Mouse (Mus musculus) limb, embryonic 10.5 days (tissue): Measurements from ENCODE around the gene Col24a1. TPM values are rescaled to one million over a fixed set of nuclear protein-coding genes. Genes with fewer than 3 reads are reported as not detected.

Experiments
- DNase-seq: peaks from one replicate; pipeline ENCODE4 v3.0.0-alpha.2; 2017; ENCODE audit warnings: low spot score
- H3K27ac ChIP-seq: fragments of 300-500 bp; sonication (generic); 2 replicates; pipeline ENCODE4 v1.5.1; 2016; ENCODE audit warnings: mild to moderate bottlenecking
- H3K27me3 ChIP-seq: fragments of 300-500 bp; sonication (generic); 2 replicates; pipeline ENCODE4 v1.6.1; 2016; ENCODE audit warnings: low read depth, mild to moderate bottlenecking; ENCODE audit not compliant: poor library complexity, severe bottlenecking
- H3K36me3 ChIP-seq: fragments of 300-500 bp; sonication (generic); 2 replicates; pipeline ENCODE4 v1.6.1; 2016; ENCODE audit warnings: mild to moderate bottlenecking, moderate library complexity
- H3K4me1 ChIP-seq: fragments of 300-500 bp; sonication (generic); 2 replicates; pipeline ENCODE4 v1.6.1; 2016
- H3K4me3 ChIP-seq: fragments of 300-500 bp; sonication (generic); 2 replicates; pipeline ENCODE4 v1.5.1; 2016; ENCODE audit warnings: mild to moderate bottlenecking, moderate library complexity
- H3K9me3 ChIP-seq: fragments of 300-500 bp; sonication (generic); replicated peaks from 2 replicates; pipeline ENCODE4 v1.6.1; 2016; ENCODE audit warnings: mild to moderate bottlenecking
- WGBS: fragments of 180-500 bp; shearing (Covaris S2); methylation state at CpG from one replicate; pipeline ENCODE4 v1.1.7; 2016; 5-methylcytosine and 5-hydroxymethylcytosine counted together
- polyA plus RNA-seq: library from polyadenylated mRNA; unstranded; fragments of >200 nt; fragmentation: Nextera tagmentation; extraction: Ambion mirVana; gene quantifications from 2 replicates; pipeline ENCODE4 v1.2.1, GENCODE M21; 2016

Gene Col24a1
- polyA plus RNA-seq, 1 experiment from 2014 or later: 1.0 TPM

GRCm38 (mm10) chr3:145376298-145376697, 84.0 kb downstream of the Col24a1 start:
- Histone ChIP-seq H3K27me3 (no peaks in the 10 kb centered on the region), H3K9me3 (no peaks in the 10 kb centered on the region), H3K27ac (no peak overlapping the region), H3K36me3 (no peaks in the 10 kb centered on the region), H3K4me1 (no peaks in the 10 kb centered on the region), H3K4me3 (no peak overlapping the region)
- no peak for DNase-seq
- WGBS: 91% methylated on average over 3 of the region's 3 CpGs

GRCm38 (mm10) chr3:145383095-145383494, 90.8 kb downstream of the Col24a1 start:
- H3K36me3 ChIP-seq: no peaks in the 10 kb centered on the region
- no peak for DNase-seq
- H3K4me1 ChIP-seq: peaks cover 12% of the 10 kb centered on the region
- H3K27me3 ChIP-seq: no peaks in the 10 kb centered on the region
- 88% methylated on average over 13 of the region's 13 CpGs for WGBS
- H3K9me3 ChIP-seq: 0 out of 2 replicates have a peak, but pooled peaks cover 2% of the 10 kb centered on the region
- H3K4me3 ChIP-seq: no peak overlapping the region
- H3K27ac ChIP-seq: peak overlapping the region; percentile 46; the same call in 1 of the 2 replicates

GRCm38 (mm10) chr3:145386434-145386833, 94.2 kb downstream of the Col24a1 start:
- 0 out of 2 replicates have a peak, but pooled peaks cover 2% of the 10 kb centered on the region for H3K9me3 ChIP-seq
- no peak for DNase-seq
- no peak overlapping the region for H3K4me3 ChIP-seq

GRCm38 (mm10) chr3:145390681-145391080, 98.4 kb downstream of the Col24a1 start:
- peaks cover 17% of the 10 kb centered on the region for H3K4me1 ChIP-seq
- no peaks in the 10 kb centered on the region for H3K36me3 ChIP-seq
- WGBS: 89% methylated on average over 4 of the region's 4 CpGs
- H3K9me3 ChIP-seq: no peaks in the 10 kb centered on the region
- H3K27ac ChIP-seq: no peak overlapping the region
- no peak overlapping the region for H3K4me3 ChIP-seq
- DNase-seq: no peak
- H3K27me3 ChIP-seq: no peaks in the 10 kb centered on the region

More at GRCm38 (mm10) chr3:145386434-145386833, 94.2 kb downstream of the Col24a1 start:
- Histone ChIP-seq H3K27me3 (no peaks in the 10 kb centered on the region), H3K36me3 (no peaks in the 10 kb centered on the region), H3K4me1 (peaks cover 12% of the 10 kb centered on the region), H3K27ac (no peak overlapping the region)

GRCm38 (mm10) chr3:145391986-145392659, 99.9 kb downstream of the Col24a1 start:
- WGBS: 80% methylated on average over 19 of the region's 19 CpGs
- H3K36me3 ChIP-seq: no peaks in the 10 kb centered on the region
- H3K27ac ChIP-seq: peak overlapping the region; percentile 62; the same call in 1 of the 2 replicates
- no peak for DNase-seq
- H3K27me3 ChIP-seq: no peaks in the 10 kb centered on the region
- H3K9me3 ChIP-seq: no peaks in the 10 kb centered on the region
- no peak overlapping the region for H3K4me3 ChIP-seq
- peaks cover 11% of the 10 kb centered on the region for H3K4me1 ChIP-seq

GRCm38 (mm10) chr3:145399173-145399572, 106.9 kb downstream of the Col24a1 start:
- H3K4me3 ChIP-seq: no peak overlapping the region

GRCm38 (mm10) chr3:145402257-145402656, 110.0 kb downstream of the Col24a1 start:
- no peaks in the 10 kb centered on the region for H3K9me3 ChIP-seq
- H3K27me3 ChIP-seq: no peaks in the 10 kb centered on the region
- no peaks in the 10 kb centered on the region for H3K36me3 ChIP-seq
- WGBS: 95% methylated on average over 10 of the region's 10 CpGs
- peaks cover 9% of the 10 kb centered on the region for H3K4me1 ChIP-seq
- no peak overlapping the region for H3K4me3 ChIP-seq
- no peak for DNase-seq
- no peak overlapping the region for H3K27ac ChIP-seq

More at GRCm38 (mm10) chr3:145399173-145399572, 106.9 kb downstream of the Col24a1 start:
- WGBS: 96% methylated on average over 3 of the region's 3 CpGs
- DNase-seq: no peak
- Histone ChIP-seq H3K9me3 (no peaks in the 10 kb centered on the region), H3K4me1 (peaks cover 6% of the 10 kb centered on the region), H3K27ac (no peak overlapping the region), H3K27me3 (no peaks in the 10 kb centered on the region), H3K36me3 (no peaks in the 10 kb centered on the region)

- H3K4me1 ChIP-seq: peaks cover 9% of the 10 kb centered on the region
- no peaks in the 10 kb centered on the region for H3K9me3 ChIP-seq
- no peaks in the 10 kb centered on the region for H3K36me3 ChIP-seq
- no peak overlapping the region for H3K27ac ChIP-seq
- no peak for DNase-seq
- H3K4me3 ChIP-seq: no peak overlapping the region
- WGBS: 89% methylated on average over 6 of the region's 6 CpGs
- no peaks in the 10 kb centered on the region for H3K27me3 ChIP-seq
Measured at GRCm38 (mm10) chr3:145402994-145403393, 110.7 kb downstream of the Col24a1 start.

- H3K4me1 ChIP-seq: peaks cover 9% of the 10 kb centered on the region
- peak; percentile 47 for DNase-seq
- H3K9me3 ChIP-seq: no peaks in the 10 kb centered on the region
- 75% methylated on average over 3 of the region's 3 CpGs for WGBS
- H3K27ac ChIP-seq: no peak overlapping the region
- no peaks in the 10 kb centered on the region for H3K36me3 ChIP-seq
- H3K27me3 ChIP-seq: no peaks in the 10 kb centered on the region
- H3K4me3 ChIP-seq: no peak overlapping the region
Measured at GRCm38 (mm10) chr3:145408045-145408444, 115.8 kb downstream of the Col24a1 start.

- H3K27me3 ChIP-seq: no peaks in the 10 kb centered on the region
- H3K9me3 ChIP-seq: no peaks in the 10 kb centered on the region
- 28% methylated on average over 4 of the region's 4 CpGs for WGBS
- DNase-seq: no peak
- no peaks in the 10 kb centered on the region for H3K36me3 ChIP-seq
- no peak overlapping the region for H3K4me3 ChIP-seq
- H3K27ac ChIP-seq: no peak overlapping the region
- no peaks in the 10 kb centered on the region for H3K4me1 ChIP-seq
Measured at GRCm38 (mm10) chr3:145412137-145412536, 119.9 kb downstream of the Col24a1 start.

GRCm38 (mm10) chr3:145414362-145414761, 122.1 kb downstream of the Col24a1 start:
- H3K4me3 ChIP-seq: no peak overlapping the region
- H3K27me3 ChIP-seq: no peaks in the 10 kb centered on the region
- H3K27ac ChIP-seq: no peak overlapping the region
- H3K4me1 ChIP-seq: peaks cover 11% of the 10 kb centered on the region
- no peaks in the 10 kb centered on the region for H3K36me3 ChIP-seq
- H3K9me3 ChIP-seq: no peaks in the 10 kb centered on the region
- no peak for DNase-seq
- 90% methylated on average over 3 of the region's 3 CpGs for WGBS

- no peak for DNase-seq
- Histone ChIP-seq H3K9me3 (no peaks in the 10 kb centered on the region), H3K27ac (no peak overlapping the region), H3K4me1 (peaks cover 15% of the 10 kb centered on the region), H3K4me3 (no peak overlapping the region), H3K36me3 (no peaks in the 10 kb centered on the region), H3K27me3 (no peaks in the 10 kb centered on the region)
- 73% methylated on average over 9 of the region's 9 CpGs for WGBS
Measured at GRCm38 (mm10) chr3:145417809-145418208, 125.5 kb downstream of the Col24a1 start.

GRCm38 (mm10) chr3:145420421-145420820, 128.1 kb downstream of the Col24a1 start:
- no peak for DNase-seq
- Histone ChIP-seq H3K36me3 (no peaks in the 10 kb centered on the region), H3K27ac (no peak overlapping the region), H3K4me3 (no peak overlapping the region), H3K4me1 (peaks cover 15% of the 10 kb centered on the region), H3K27me3 (no peaks in the 10 kb centered on the region), H3K9me3 (no peaks in the 10 kb centered on the region)
- WGBS: 91% methylated on average over 2 of the region's 2 CpGs
